Mouse (Mus musculus) erythroblast, adult 5-6 weeks (primary cell): Measurements from ENCODE around the gene Gm20388. TPM values are rescaled to one million over a fixed set of nuclear protein-coding genes. Genes with fewer than 3 reads are reported as not detected.
A peak's percentile ranks its signal among the peaks of the same experiment; 100 is the strongest.

Source experiments
- ATAC-seq: replicated peaks from 2 replicates; pipeline ENCODE4 v1.8.0; 2016; ENCODE audit warnings: moderate number of reproducible peaks, mild to moderate bottlenecking, moderate TSS enrichment, inconsistent platforms; ENCODE audit not compliant: poor library complexity, low FRiP score, severe bottlenecking
- total RNA-seq, 2 experiments: library from RNA; stranded (forward) in 1 of 2; stranded (reverse) in 1 of 2; fragments of 150-400 nt in 1 of 2; fragments of 200-764, 138-1000 nt in 1 of 2; gene quantifications; 2 replicates each; pipeline versions ENCODE4 v1.2.3 to v1.2.4; 2015 to 2017; ENCODE audit warnings: low replicate concordance in 2 of 2

Gm20388 gene
- total RNA-seq, 2 experiments from 2014 or later, result 2.9 to 7.8 TPM

- no peak for ATAC-seq
Observed at GRCm38 (mm10) chr8:121451404-121452076, 1540.9 kb downstream of the Gm20388 start.

- no peak for ATAC-seq
Observed at GRCm38 (mm10) chr8:121454737-121455136, 1544.1 kb downstream of the Gm20388 start.

- ATAC-seq, result no peak
Observed at GRCm38 (mm10) chr8:121461192-121461591, 1550.6 kb downstream of the Gm20388 start.

- no peak for ATAC-seq
Observed at GRCm38 (mm10) chr8:121462092-121462491, 1551.5 kb downstream of the Gm20388 start.

- ATAC-seq, result no peak
Observed at GRCm38 (mm10) chr8:121468083-121469071, 1557.7 kb downstream of the Gm20388 start.

GRCm38 (mm10) chr8:121474161-121474897 is 1563.7 kb downstream of the Gm20388 start:
- no peak for ATAC-seq

- no peak for ATAC-seq
Observed at GRCm38 (mm10) chr8:121474898-121475284, 1564.2 kb downstream of the Gm20388 start.

- no peak for ATAC-seq
Observed at GRCm38 (mm10) chr8:121477851-121478547, 1567.4 kb downstream of the Gm20388 start.

- ATAC-seq, result no peak
Observed at GRCm38 (mm10) chr8:121479144-121479543, 1568.5 kb downstream of the Gm20388 start.

- no peak for ATAC-seq
Observed at GRCm38 (mm10) chr8:121480411-121481031, 1569.9 kb downstream of the Gm20388 start.

GRCm38 (mm10) chr8:121484072-121484782 is 1573.6 kb downstream of the Gm20388 start:
- no peak for ATAC-seq

GRCm38 (mm10) chr8:121491633-121492032 is 1581.0 kb downstream of the Gm20388 start:
- ATAC-seq, result no peak

GRCm38 (mm10) chr8:121497621-121498020 is 1587.0 kb downstream of the Gm20388 start:
- ATAC-seq, result no peak

- ATAC-seq, result no peak
Observed at GRCm38 (mm10) chr8:121511751-121512150, 1601.1 kb downstream of the Gm20388 start.

- ATAC-seq, result peak; percentile 77
Observed at GRCm38 (mm10) chr8:121513429-121513828, 1602.8 kb downstream of the Gm20388 start.

- ATAC-seq, result no peak
Observed at GRCm38 (mm10) chr8:121525111-121525818, 1614.6 kb downstream of the Gm20388 start.

GRCm38 (mm10) chr8:121526811-121527550 is 1616.3 kb downstream of the Gm20388 start:
- no peak for ATAC-seq
